Mouse (Mus musculus) skeletal muscle tissue, adult 2 months (tissue): ENCODE results near the gene Yipf2.

Experiments used
- DNase-seq: peaks from one replicate; pipeline ENCODE4 v3.0.0-alpha.2; 2012; ENCODE audit warnings: low read depth, low spot score

Yipf2 gene

GRCm38 (mm10) chr9:21592703-21593121, at the start of gene Yipf2, which contains the start of gene Timm29:
TSS of gene Yipf2 (minus strand) at chr9:21592828.
TSS of gene Timm29 (plus strand) at chr9:21592722.
- peak; percentile 96 for DNase-seq

- no peak for DNase-seq
These were observed 46.4 kb upstream of the Yipf2 start for GRCm38 (mm10) chr9:21639031-21639430.

GRCm38 (mm10) chr9:21635639-21636038, 43.0 kb upstream of the Yipf2 start:
- DNase-seq, result no peak

GRCm38 (mm10) chr9:21633106-21633505, 40.5 kb upstream of the Yipf2 start:
- DNase-seq, result no peak

- DNase-seq, result no peak
These were observed 38.0 kb upstream of the Yipf2 start for GRCm38 (mm10) chr9:21630673-21631072.

GRCm38 (mm10) chr9:21627145-21627795, 34.6 kb upstream of the Yipf2 start:
- no peak for DNase-seq

GRCm38 (mm10) chr9:21626571-21626970, 33.9 kb upstream of the Yipf2 start:
- DNase-seq, result no peak

- DNase-seq, result no peak
These were observed 33.0 kb upstream of the Yipf2 start for GRCm38 (mm10) chr9:21625342-21626339.

GRCm38 (mm10) chr9:21622676-21623075, 30.0 kb upstream of the Yipf2 start:
- DNase-seq, result no peak

GRCm38 (mm10) chr9:21620229-21620628, 27.6 kb upstream of the Yipf2 start:
- DNase-seq, result no peak

GRCm38 (mm10) chr9:21617066-21617465, 24.4 kb upstream of the Yipf2 start:
- no peak for DNase-seq

- peak; percentile 80 for DNase-seq
These were observed 23.7 kb upstream of the Yipf2 start for GRCm38 (mm10) chr9:21616232-21616781.

- peak; percentile 99 for DNase-seq
These were observed 23.1 kb upstream of the Yipf2 start, which contains the start of gene Smarca4 for GRCm38 (mm10) chr9:21615617-21616231. TSS of gene Smarca4 (plus strand) at chr9:21616169.

- no peak for DNase-seq
These were observed 22.4 kb upstream of the Yipf2 start for GRCm38 (mm10) chr9:21614864-21615616.

GRCm38 (mm10) chr9:21609861-21610260, 17.2 kb upstream of the Yipf2 start:
- no peak for DNase-seq

- no peak for DNase-seq
These were observed 14.0 kb upstream of the Yipf2 start for GRCm38 (mm10) chr9:21606648-21607047.

GRCm38 (mm10) chr9:21605865-21606264, 13.2 kb upstream of the Yipf2 start:
- no peak for DNase-seq

- DNase-seq, result no peak
These were observed 11.5 kb upstream of the Yipf2 start for GRCm38 (mm10) chr9:21604119-21604518.

- DNase-seq, result peak; percentile 71
These were observed 9.2 kb upstream of the Yipf2 start for GRCm38 (mm10) chr9:21601722-21602399.

GRCm38 (mm10) chr9:21601073-21601472, 8.4 kb upstream of the Yipf2 start:
- DNase-seq, result no peak
